Mouse (Mus musculus) forebrain, embryonic 16.5 days (tissue): ENCODE results near the gene Hspa1l. TPM values are rescaled to one million over a fixed set of nuclear protein-coding genes. Genes with fewer than 3 reads are reported as not detected.
A peak's percentile ranks its signal among the peaks of the same experiment; 100 is the strongest.
"Not testable (repeated sequence)": the region's sequence is repeated elsewhere in the genome, so short reads cannot be mapped to it uniquely, and the experiment has no call there.

Source experiments
- ATAC-seq: fragments of 200-750 bp; cut with Nextera tagmentation; 2 replicates; pipeline ENCODE4 v1.8.0; 2017; ENCODE audit warnings: mild to moderate bottlenecking, moderate library complexity
- H3K27ac ChIP-seq: fragments of 300-500 bp; sonication (generic); 2 replicates; pipeline ENCODE4 v1.5.1; 2014; ENCODE audit warnings: low read length, control low read depth
- H3K27me3 ChIP-seq: fragments of 300-500 bp; sonication (generic); replicated peaks from 2 replicates; pipeline ENCODE4 v1.6.1; 2014; ENCODE audit warnings: low read length; ENCODE audit not compliant: control insufficient read depth, insufficient read depth
- H3K36me3 ChIP-seq: fragments of 300-500 bp; sonication (generic); 2 replicates; pipeline ENCODE4 v1.6.1; 2014; ENCODE audit not compliant: control insufficient read depth, insufficient read depth
- H3K4me1 ChIP-seq: fragments of 300-500 bp; sonication (generic); replicated peaks from 2 replicates; pipeline ENCODE4 v1.6.1; 2014; ENCODE audit warnings: low read length; ENCODE audit not compliant: control insufficient read depth, insufficient read depth
- H3K4me2 ChIP-seq: fragments of 300-500 bp; sonication (generic); 2 replicates; pipeline ENCODE4 v1.6.1; 2014; ENCODE audit warnings: mild to moderate bottlenecking, low read length, control low read depth
- H3K4me3 ChIP-seq: fragments of 300-500 bp; sonication (generic); replicated peaks from 2 replicates; pipeline ENCODE4 v1.5.1; 2014; ENCODE audit warnings: mild to moderate bottlenecking, low read length, control low read depth
- H3K9ac ChIP-seq: fragments of 300-500 bp; sonication (generic); replicated peaks from 2 replicates; pipeline ENCODE4 v1.6.1; 2014; ENCODE audit warnings: low read depth, low read length, control low read depth
- H3K9me3 ChIP-seq: fragments of 300-500 bp; sonication (generic); 2 replicates; pipeline ENCODE4 v1.6.1; 2016; ENCODE audit warnings: low read length; ENCODE audit not compliant: control insufficient read depth
- WGBS: fragments of 180-500 bp; shearing (Covaris S2); extraction: QIAGEN DNeasy Blood & Tissue Kit; methylation state at CpG from one replicate; pipeline ENCODE4 v1.1.7; 2014; 5-methylcytosine and 5-hydroxymethylcytosine counted together
- polyA plus RNA-seq: library from polyadenylated mRNA; unstranded; fragments of >200 nt; fragmentation: Nextera tagmentation; extraction: Ambion mirVana; gene quantifications from 2 replicates; pipeline ENCODE4 v1.2.1, GENCODE M21; 2015

The Hspa1l gene
- polyA plus RNA-seq, 1 experiment from 2014 or later, result 1.7 TPM

DNA sequence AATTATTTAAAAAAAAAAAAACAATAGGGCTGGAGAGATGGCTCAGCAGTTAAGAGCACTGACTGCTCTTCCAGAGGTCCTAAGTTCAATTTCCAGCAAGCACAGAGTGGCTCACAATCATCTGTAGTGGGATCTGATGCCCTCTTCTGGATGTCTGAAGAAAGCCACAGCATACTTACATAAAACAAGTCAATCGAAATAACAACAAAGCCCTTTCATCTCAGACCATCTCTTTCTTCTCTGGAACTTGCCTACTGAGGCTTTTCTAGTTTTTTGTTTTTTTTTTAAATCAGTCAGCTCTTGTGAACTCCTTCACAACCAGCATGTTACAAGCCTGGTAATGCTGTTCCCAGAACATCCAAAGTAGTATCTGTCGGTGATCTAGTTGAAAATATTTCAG, 8.2 kb downstream of the Hspa1l start:
- Histone ChIP-seq H3K4me1 (peaks cover 17% of the 10 kb centered on the region), H3K27me3 (no peaks in the 10 kb centered on the region), H3K4me3 (peak overlapping the region; percentile 89), H3K9ac (peak overlapping the region; percentile 96), H3K27ac (peak overlapping the region; percentile 20; the same call in 1 of the 2 replicates), H3K4me2 (peak overlapping the region; percentile 93), H3K9me3 (no peaks in the 10 kb centered on the region), H3K36me3 (no peaks in the 10 kb centered on the region)
- WGBS, result 17% methylated on average over 2 of the region's 2 CpGs
- no peak for ATAC-seq

- Histone ChIP-seq H3K27me3 (no peaks in the 10 kb centered on the region), H3K9ac (peak within 1 kb of the TSS; percentile 96), H3K27ac (peak within 1 kb of the TSS; percentile 98), H3K9me3 (no peaks in the 10 kb centered on the region), H3K36me3 (peaks cover 6% of the 10 kb centered on the region), H3K4me3 (peak within 1 kb of the TSS; percentile 89), H3K4me2 (peak within 1 kb of the TSS; percentile 93), H3K4me1 (peaks cover 17% of the 10 kb centered on the region)
- ATAC-seq, result peak; percentile 98
- 0% methylated on average over 55 of the region's 58 CpGs for WGBS
These were observed 9.2 kb downstream of the Hspa1l start, which contains the start of gene Lsm2 for GRCm38 (mm10) chr17:34981690-34982180. Lsm2 (plus strand) TSS chr17:34981862.

DNA sequence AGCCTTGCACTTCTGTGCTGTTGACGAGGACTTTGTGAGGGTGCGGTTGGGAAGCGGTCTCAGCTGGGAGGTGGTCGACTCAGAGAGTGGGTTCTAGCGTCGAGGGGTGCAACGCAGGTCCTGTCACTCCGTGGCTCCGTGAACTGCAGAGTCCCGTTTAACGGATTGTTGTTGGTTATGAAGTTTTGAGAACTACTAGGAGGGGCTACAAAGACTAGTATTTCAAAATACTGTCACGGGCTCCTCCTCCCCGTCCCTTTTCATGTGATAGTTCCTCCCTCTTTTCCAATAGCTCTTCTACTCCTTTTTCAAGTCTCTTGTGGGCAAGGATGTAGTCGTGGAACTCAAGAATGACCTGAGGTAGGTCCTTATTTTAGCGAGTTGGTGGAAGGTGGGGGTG, 9.8 kb downstream of the Hspa1l start:
- Histone ChIP-seq H3K36me3 (peaks cover 6% of the 10 kb centered on the region), H3K27me3 (no peaks in the 10 kb centered on the region), H3K4me3 (peak overlapping the region; percentile 89), H3K4me1 (peaks cover 17% of the 10 kb centered on the region), H3K27ac (peak overlapping the region; percentile 98), H3K9ac (peak overlapping the region; percentile 96), H3K4me2 (peak overlapping the region; percentile 93), H3K9me3 (no peaks in the 10 kb centered on the region)
- no peak; the same call in 1 of the 2 replicates for ATAC-seq
- WGBS, result under 1% methylated on average over 15 of the region's 15 CpGs

GRCm38 (mm10) chr17:34984218-34984617, 11.7 kb downstream of the Hspa1l start:
- peaks cover 6% of the 10 kb centered on the region for H3K36me3 ChIP-seq
- no peaks in the 10 kb centered on the region for H3K27me3 ChIP-seq
- 69% methylated on average over 2 of the region's 2 CpGs for WGBS
- H3K9me3 ChIP-seq, result no peaks in the 10 kb centered on the region
- H3K4me3 ChIP-seq, result no peak overlapping the region
- ATAC-seq, result no peak
- H3K4me2 ChIP-seq, result no peak overlapping the region
- H3K4me1 ChIP-seq, result peaks cover 17% of the 10 kb centered on the region
- no peak overlapping the region for H3K9ac ChIP-seq
- H3K27ac ChIP-seq, result no peak overlapping the region

- Histone ChIP-seq H3K27me3 (no peaks in the 10 kb centered on the region), H3K27ac (no peak overlapping the region), H3K4me1 (peaks cover 5% of the 10 kb centered on the region), H3K4me2 (no peak overlapping the region), H3K9me3 (no peaks in the 10 kb centered on the region), H3K9ac (no peak overlapping the region), H3K36me3 (no peaks in the 10 kb centered on the region), H3K4me3 (no peak overlapping the region)
- ATAC-seq, result no peak
These were observed 22.2 kb downstream of the Hspa1l start for GRCm38 (mm10) chr17:34994751-34995150.

GRCm38 (mm10) chr17:34995192-34995591, 22.7 kb downstream of the Hspa1l start:
- not testable (repeated sequence) for H3K9ac ChIP-seq, H3K27me3 ChIP-seq, H3K9me3 ChIP-seq, H3K36me3 ChIP-seq, H3K27ac ChIP-seq, H3K4me3 ChIP-seq, ATAC-seq, H3K4me1 ChIP-seq, H3K4me2 ChIP-seq
- WGBS, result 96% methylated on average over 4 of the region's 4 CpGs

DNA sequence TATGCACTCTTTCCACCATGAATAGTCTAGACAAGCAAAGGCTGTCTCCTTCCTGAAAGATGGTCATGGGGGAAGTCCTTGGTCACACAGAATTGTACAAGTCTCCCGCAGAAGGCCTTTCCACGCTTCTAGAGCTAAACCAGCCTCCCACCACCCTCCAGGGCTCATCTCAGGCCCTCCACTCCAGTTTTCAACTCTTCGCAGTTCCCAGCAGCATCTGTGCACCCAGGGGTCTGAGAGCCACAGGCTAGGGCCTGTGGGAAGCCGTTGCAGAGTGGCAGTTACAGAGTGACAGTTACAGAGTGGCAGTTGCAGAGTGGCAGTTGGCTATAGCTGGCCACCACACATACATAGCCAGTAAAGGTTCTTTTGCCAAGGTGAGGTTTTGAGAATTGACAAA, 23.4 kb downstream of the Hspa1l start:
- ATAC-seq, H3K9me3 ChIP-seq, H3K27ac ChIP-seq, H3K9ac ChIP-seq, H3K4me3 ChIP-seq, H3K4me1 ChIP-seq, H3K4me2 ChIP-seq, H3K27me3 ChIP-seq, H3K36me3 ChIP-seq: not testable (repeated sequence)
- 99% methylated on average over 4 of the region's 4 CpGs for WGBS

DNA sequence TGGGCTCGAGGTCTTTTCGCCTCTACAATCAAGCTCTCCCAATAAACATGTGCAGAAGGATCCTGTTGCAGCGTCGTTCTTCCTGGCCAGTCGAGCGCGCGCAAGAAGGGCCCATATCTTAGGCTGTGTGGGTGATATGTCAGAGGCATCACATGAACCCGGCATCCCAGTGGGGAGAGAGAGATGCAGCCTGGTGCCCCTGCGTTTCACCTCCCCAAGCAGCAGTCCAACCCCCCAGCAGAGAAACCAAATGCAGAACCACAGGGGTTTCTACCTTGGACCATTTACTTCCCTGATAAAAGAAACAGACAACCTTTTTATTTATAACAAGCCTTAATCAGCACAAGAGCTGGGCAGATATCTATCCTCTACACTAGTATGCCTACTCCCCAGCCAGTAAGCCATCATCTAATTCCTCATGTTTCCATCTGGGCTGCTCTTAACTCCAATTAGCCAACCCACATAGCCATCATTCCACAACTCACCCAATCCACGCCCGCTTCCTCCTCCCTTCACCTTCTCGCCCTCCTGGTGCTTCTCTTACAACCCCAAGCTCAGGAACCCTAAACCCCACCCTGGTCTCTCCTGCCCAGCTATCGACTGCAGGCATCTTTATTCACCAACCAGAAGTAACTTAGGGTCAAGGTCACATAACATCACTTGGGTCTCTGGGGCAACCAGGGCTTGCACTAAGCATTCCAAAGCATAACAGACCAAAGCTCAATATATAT, 24.1 kb downstream of the Hspa1l start:
- no peak overlapping the region for H3K4me2 ChIP-seq
- H3K4me1 ChIP-seq, result peaks cover 9% of the 10 kb centered on the region
- no peak overlapping the region for H3K9ac ChIP-seq
- 92% methylated on average over 12 of the region's 14 CpGs for WGBS
- no peaks in the 10 kb centered on the region for H3K36me3 ChIP-seq
- no peak overlapping the region for H3K4me3 ChIP-seq
- ATAC-seq, result no peak
- H3K9me3 ChIP-seq, result no peaks in the 10 kb centered on the region
- H3K27me3 ChIP-seq, result no peaks in the 10 kb centered on the region
- no peak overlapping the region for H3K27ac ChIP-seq

DNA sequence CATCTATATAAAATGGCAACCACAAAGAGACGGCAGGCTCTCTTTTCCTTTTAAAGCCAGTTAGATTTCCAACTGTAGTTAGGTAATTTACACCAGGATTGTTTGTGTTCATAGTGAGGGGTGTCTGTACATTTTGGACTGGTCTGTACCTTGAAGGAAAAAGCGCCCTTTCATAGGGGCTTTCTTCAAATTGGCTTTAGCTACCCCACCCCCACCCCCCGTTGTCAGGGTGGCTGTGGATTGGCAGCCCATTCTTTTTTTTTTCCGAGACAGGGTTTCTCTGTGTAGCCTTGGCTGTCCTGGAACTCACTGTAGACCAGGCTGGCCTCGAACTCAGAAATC, 24.6 kb downstream of the Hspa1l start:
- no peaks in the 10 kb centered on the region for H3K27me3 ChIP-seq
- peaks cover 14% of the 10 kb centered on the region for H3K4me1 ChIP-seq
- H3K27ac ChIP-seq, result no peak overlapping the region
- no peak overlapping the region for H3K4me3 ChIP-seq
- no peak for ATAC-seq
- H3K36me3 ChIP-seq, result no peaks in the 10 kb centered on the region
- H3K9ac ChIP-seq, result no peak overlapping the region
- WGBS, result 92% methylated on average over 5 of the region's 5 CpGs
- H3K4me2 ChIP-seq, result no peak overlapping the region
- H3K9me3 ChIP-seq, result no peaks in the 10 kb centered on the region
